Mouse (Mus musculus) liver, embryonic 13.5 days (tissue): ENCODE measurements around the gene Cenpm. TPM values are rescaled to one million over a fixed set of nuclear protein-coding genes. Genes with fewer than 3 reads are reported as not detected.

Experiments used
- ATAC-seq: fragments of 200-750 bp; cut with Nextera tagmentation; 2 replicates; pipeline ENCODE4 v1.8.0; 2017; ENCODE audit warnings: low read depth, mild to moderate bottlenecking, moderate number of reproducible peaks, moderate library complexity
- DNase-seq: peaks from one replicate; pipeline ENCODE4 v3.0.0; 2022
- H3K27ac ChIP-seq: fragments of 300-500 bp; sonication (generic); 2 replicates; pipeline ENCODE4 v1.5.1; 2015; ENCODE audit warnings: moderate library complexity, mild to moderate bottlenecking, inconsistent platforms
- H3K27me3 ChIP-seq: fragments of 300-500 bp; sonication (generic); 2 replicates; pipeline ENCODE4 v1.6.1; 2015; ENCODE audit warnings: mild to moderate bottlenecking, inconsistent platforms
- H3K36me3 ChIP-seq: fragments of 300-500 bp; sonication (generic); 2 replicates; pipeline ENCODE4 v1.6.1; 2015; ENCODE audit warnings: mild to moderate bottlenecking, inconsistent platforms
- H3K4me1 ChIP-seq: fragments of 300-500 bp; sonication (generic); replicated peaks from 2 replicates; pipeline ENCODE4 v1.6.1; 2015; ENCODE audit warnings: inconsistent platforms
- H3K4me2 ChIP-seq: fragments of 300-500 bp; sonication (generic); 2 replicates; pipeline ENCODE4 v1.6.1; 2015; ENCODE audit warnings: inconsistent platforms, mild to moderate bottlenecking, moderate library complexity
- H3K4me3 ChIP-seq: fragments of 300-500 bp; sonication (generic); replicated peaks from 2 replicates; pipeline ENCODE4 v1.5.1; 2015; ENCODE audit warnings: mild to moderate bottlenecking, inconsistent platforms
- H3K9ac ChIP-seq: fragments of 300-500 bp; sonication (generic); 2 replicates; pipeline ENCODE4 v1.6.1; 2015; ENCODE audit warnings: mild to moderate bottlenecking, inconsistent platforms
- H3K9me3 ChIP-seq: fragments of 300-500 bp; sonication (generic); replicated peaks from 2 replicates; pipeline ENCODE4 v1.6.1; 2016; ENCODE audit warnings: inconsistent platforms
- WGBS: fragments of 180-500 bp; shearing (Covaris S2); methylation state at CpG from one replicate; pipeline ENCODE4 v1.1.7; 2015; ENCODE audit not compliant: insufficient replicate concordance; 5-methylcytosine and 5-hydroxymethylcytosine counted together
- polyA plus RNA-seq: library from polyadenylated mRNA; unstranded; fragments of >200 nt; fragmentation: Nextera tagmentation; extraction: Ambion mirVana; gene quantifications from 2 replicates; pipeline ENCODE4 v1.2.1, GENCODE M21; 2015

Gene Cenpm
- polyA plus RNA-seq, 1 experiment from 2014 or later: 41.7 TPM

GRCm38 (mm10) chr15:82243311-82243710, 1.2 kb downstream of the Cenpm start:
- ATAC-seq (no peak), DNase-seq (no peak)
- Histone ChIP-seq H3K9me3 (no peaks in the 10 kb centered on the region), H3K4me2 (peak overlapping the region; percentile 94), H3K4me3 (peak overlapping the region; percentile 73), H3K27me3 (no peaks in the 10 kb centered on the region), H3K9ac (peak overlapping the region; percentile 80), H3K4me1 (peaks cover 31% of the 10 kb centered on the region), H3K36me3 (peaks cover 23% of the 10 kb centered on the region), H3K27ac (peak overlapping the region; percentile 88)
- WGBS: 65% methylated on average over 3 of the region's 3 CpGs

- ATAC-seq (peak; percentile 53), DNase-seq (peak; percentile 74)
- H3K27me3 ChIP-seq: no peaks in the 10 kb centered on the region
- H3K27ac ChIP-seq: no peak overlapping the region
- H3K9ac ChIP-seq: no peak overlapping the region
- H3K4me1 ChIP-seq: peaks cover 23% of the 10 kb centered on the region
- peaks cover 40% of the 10 kb centered on the region for H3K36me3 ChIP-seq
- 28% methylated on average over 5 of the region's 5 CpGs for WGBS
- no peak overlapping the region for H3K4me2 ChIP-seq
- no peaks in the 10 kb centered on the region for H3K9me3 ChIP-seq
- H3K4me3 ChIP-seq: no peak overlapping the region
These were observed 8.0 kb downstream of the Cenpm start for GRCm38 (mm10) chr15:82236565-82236964.

GRCm38 (mm10) chr15:82235661-82236060, 8.9 kb downstream of the Cenpm start:
- DNase-seq (peak; percentile 54), ATAC-seq (peak; percentile 39; the same call in 1 of the 2 replicates)
- H3K36me3 ChIP-seq: peaks cover 31% of the 10 kb centered on the region
- no peak overlapping the region for H3K4me3 ChIP-seq
- H3K4me2 ChIP-seq: no peak overlapping the region
- peaks cover 25% of the 10 kb centered on the region for H3K4me1 ChIP-seq
- no peaks in the 10 kb centered on the region for H3K9me3 ChIP-seq
- no peaks in the 10 kb centered on the region for H3K27me3 ChIP-seq
- H3K9ac ChIP-seq: no peak overlapping the region
- WGBS: 48% methylated on average over 10 of the region's 10 CpGs
- no peak overlapping the region for H3K27ac ChIP-seq

GRCm38 (mm10) chr15:82232651-82233050, 11.9 kb downstream of the Cenpm start:
- ATAC-seq (no peak), DNase-seq (no peak)
- Histone ChIP-seq H3K27ac (peak overlapping the region; percentile 45; the same call in 1 of the 2 replicates), H3K9me3 (no peaks in the 10 kb centered on the region), H3K4me3 (no peak overlapping the region), H3K27me3 (peaks cover 2% of the 10 kb centered on the region; the same call in 1 of the 2 replicates), H3K36me3 (peaks cover 12% of the 10 kb centered on the region), H3K4me2 (no peak overlapping the region), H3K4me1 (peaks cover 49% of the 10 kb centered on the region), H3K9ac (0 out of 2 replicates have a peak overlapping the region, but pooled peaks have one; percentile 15)
- 79% methylated on average over 4 of the region's 4 CpGs for WGBS

- no peak for ATAC-seq
- no peak for DNase-seq
- Histone ChIP-seq H3K4me1 (peaks cover 54% of the 10 kb centered on the region), H3K4me2 (no peak overlapping the region), H3K9ac (0 out of 2 replicates have a peak overlapping the region, but pooled peaks have one; percentile 13), H3K36me3 (peaks cover 11% of the 10 kb centered on the region), H3K27me3 (peaks cover 2% of the 10 kb centered on the region; the same call in 1 of the 2 replicates), H3K27ac (peak overlapping the region; percentile 93), H3K4me3 (no peak overlapping the region), H3K9me3 (no peaks in the 10 kb centered on the region)
- 71% methylated on average over 11 of the region's 11 CpGs for WGBS
These were observed 12.8 kb downstream of the Cenpm start for GRCm38 (mm10) chr15:82231591-82232378.

- no peak overlapping the region for H3K4me3 ChIP-seq
- peaks cover 54% of the 10 kb centered on the region for H3K4me1 ChIP-seq
- peak overlapping the region; percentile 93 for H3K27ac ChIP-seq
- H3K4me2 ChIP-seq: no peak overlapping the region
- WGBS: 69% methylated on average over 4 of the region's 4 CpGs
- H3K36me3 ChIP-seq: peaks cover 11% of the 10 kb centered on the region
- no peaks in the 10 kb centered on the region for H3K9me3 ChIP-seq
- ATAC-seq: no peak
- H3K27me3 ChIP-seq: peaks cover 4% of the 10 kb centered on the region
- DNase-seq: no peak
- H3K9ac ChIP-seq: peak overlapping the region; percentile 75; the same call in 1 of the 2 replicates
These were observed 13.4 kb downstream of the Cenpm start for GRCm38 (mm10) chr15:82231100-82231499.

GRCm38 (mm10) chr15:82230098-82230611, 14.4 kb downstream of the Cenpm start:
- Histone ChIP-seq H3K9ac (peak overlapping the region; percentile 75), H3K27me3 (peaks cover 14% of the 10 kb centered on the region), H3K36me3 (peaks cover 11% of the 10 kb centered on the region), H3K4me3 (peak overlapping the region; percentile 24), H3K27ac (peak overlapping the region; percentile 93), H3K4me1 (peaks cover 54% of the 10 kb centered on the region), H3K4me2 (peak overlapping the region; percentile 65), H3K9me3 (no peaks in the 10 kb centered on the region)
- 47% methylated on average over 6 of the region's 6 CpGs for WGBS
- DNase-seq: no peak
- peak; percentile 68 for ATAC-seq

- peaks cover 60% of the 10 kb centered on the region for H3K4me1 ChIP-seq
- H3K27ac ChIP-seq: peak overlapping the region; percentile 93
- ATAC-seq (peak; percentile 98), DNase-seq (peak; percentile 74)
- peak overlapping the region; percentile 67 for H3K9ac ChIP-seq
- 40% methylated on average over 11 of the region's 11 CpGs for WGBS
- H3K9me3 ChIP-seq: no peaks in the 10 kb centered on the region
- peak overlapping the region; percentile 24 for H3K4me3 ChIP-seq
- peak overlapping the region; percentile 65 for H3K4me2 ChIP-seq
- peaks cover 11% of the 10 kb centered on the region for H3K36me3 ChIP-seq
- peaks cover 19% of the 10 kb centered on the region for H3K27me3 ChIP-seq
These were observed 15.0 kb downstream of the Cenpm start for GRCm38 (mm10) chr15:82229542-82230045.

- 65% methylated on average over 5 of the region's 5 CpGs for WGBS
- no peaks in the 10 kb centered on the region for H3K9me3 ChIP-seq
- H3K9ac ChIP-seq: no peak overlapping the region
- H3K36me3 ChIP-seq: no peaks in the 10 kb centered on the region
- H3K27ac ChIP-seq: no peak overlapping the region; the same call in 1 of the 2 replicates
- H3K4me3 ChIP-seq: no peak overlapping the region
- peaks cover 64% of the 10 kb centered on the region for H3K4me1 ChIP-seq
- DNase-seq (no peak), ATAC-seq (no peak)
- H3K4me2 ChIP-seq: no peak overlapping the region
- peaks cover 56% of the 10 kb centered on the region for H3K27me3 ChIP-seq
These were observed 18.8 kb downstream of the Cenpm start for GRCm38 (mm10) chr15:82225769-82226168.

GRCm38 (mm10) chr15:82224602-82225215, 19.8 kb downstream of the Cenpm start:
- H3K9me3 ChIP-seq: no peaks in the 10 kb centered on the region
- H3K4me1 ChIP-seq: peaks cover 53% of the 10 kb centered on the region
- H3K4me2 ChIP-seq: peak overlapping the region; percentile 77
- no peaks in the 10 kb centered on the region for H3K36me3 ChIP-seq
- ATAC-seq: peak; percentile 80
- peak overlapping the region; percentile 61; the same call in 1 of the 2 replicates for H3K27ac ChIP-seq
- peaks cover 61% of the 10 kb centered on the region for H3K27me3 ChIP-seq
- H3K9ac ChIP-seq: peak overlapping the region; percentile 65
- WGBS: 27% methylated on average over 7 of the region's 7 CpGs
- peak overlapping the region; percentile 54 for H3K4me3 ChIP-seq
- peak; percentile 24 for DNase-seq
